Mouse (Mus musculus): ENCODE results near the gene Hltf.
"Not testable (repeated sequence)": the region's sequence is repeated elsewhere in the genome, so short reads cannot be mapped to it uniquely, and the experiment has no call there.

The Hltf gene

GRCm38 (mm10) chr3:20057306-20058196 is at the start of gene Hltf:
Gene Hltf, plus strand, starts transcription at chr3:20057811.
- DNase-seq (ENCODE audit: inconsistent age in 2 of 2, low spot score in 1 of 2) = peak; percentile 95 to 99

DNA sequence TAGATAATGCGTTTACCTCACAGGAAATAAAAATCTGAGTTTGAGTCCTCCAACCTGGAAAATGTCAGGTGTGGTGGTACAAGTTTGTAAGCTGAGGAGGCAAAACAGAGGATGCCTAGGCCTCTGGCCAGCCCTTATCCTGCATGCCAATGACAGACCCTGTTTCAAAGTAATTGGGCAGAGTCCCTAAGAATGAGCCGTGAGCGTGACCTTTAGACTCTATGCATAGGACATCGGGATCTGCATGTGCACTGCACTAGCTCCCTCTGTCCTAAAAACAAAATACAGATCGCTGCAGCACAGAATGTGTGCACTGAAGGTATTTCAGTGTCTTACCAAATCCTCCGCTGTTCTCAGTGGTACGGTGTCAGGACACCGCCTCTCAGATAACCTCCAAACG is 47.1 kb upstream of the Hltf start:
- DNase-seq (ENCODE audit: inconsistent age in 2 of 2, low spot score in 1 of 2) = no peak

DNA sequence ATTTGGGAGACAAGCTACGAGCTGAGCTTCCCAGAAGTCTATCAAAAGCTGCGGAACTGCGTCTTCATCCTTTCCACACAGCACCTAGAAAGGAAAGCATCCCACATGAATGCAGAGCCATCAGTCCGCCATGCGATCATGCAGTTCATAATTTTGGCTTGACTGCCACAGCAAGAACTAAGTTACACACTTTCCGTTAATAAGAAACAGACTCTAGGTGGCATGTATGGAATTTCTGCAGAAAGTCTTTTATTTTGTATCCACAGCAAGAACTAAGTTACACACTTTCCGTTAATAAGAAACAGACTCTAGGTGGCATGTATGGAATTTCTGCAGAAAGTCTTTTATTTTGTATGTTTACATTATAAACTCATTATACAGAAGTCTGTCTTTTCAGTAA is 46.7 kb upstream of the Hltf start:
- DNase-seq (ENCODE audit: inconsistent age in 2 of 2, low spot score in 1 of 2) = not testable (repeated sequence)

- no peak for DNase-seq (ENCODE audit: inconsistent age in 2 of 2, low spot score in 1 of 2)
Observed at GRCm38 (mm10) chr3:20014454-20014853, 43.2 kb upstream of the Hltf start.

DNA sequence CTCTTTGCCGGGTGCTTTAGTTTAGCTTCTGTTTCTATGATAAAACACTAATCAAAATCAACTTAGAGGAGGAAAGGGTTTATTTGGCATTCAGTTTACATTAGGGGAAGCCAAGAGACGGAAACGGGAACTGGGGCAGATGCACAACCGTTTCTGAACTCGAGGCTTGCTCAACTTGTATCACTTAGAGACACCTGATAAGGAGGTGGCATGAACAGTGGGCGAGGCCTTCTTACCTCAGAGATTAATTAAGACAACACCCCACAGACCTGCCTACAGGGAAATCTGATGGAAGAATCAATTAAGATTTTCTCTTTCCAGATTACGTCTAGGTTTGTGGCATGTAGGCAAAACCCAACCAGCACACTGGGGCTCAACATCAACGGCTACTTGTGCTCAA is 39.5 kb upstream of the Hltf start:
- DNase-seq (ENCODE audit: inconsistent age in 2 of 2, low spot score in 1 of 2) = no peak

GRCm38 (mm10) chr3:20023832-20024231 is 33.8 kb upstream of the Hltf start:
- no peak for DNase-seq (ENCODE audit: inconsistent age in 2 of 2, low spot score in 1 of 2)

GRCm38 (mm10) chr3:20026481-20026880 is 31.1 kb upstream of the Hltf start:
- DNase-seq (ENCODE audit: inconsistent age in 2 of 2, low spot score in 1 of 2) = no peak

GRCm38 (mm10) chr3:20026996-20027689 is 30.5 kb upstream of the Hltf start:
- no peak for DNase-seq (ENCODE audit: inconsistent age in 2 of 2, low spot score in 1 of 2)

DNA sequence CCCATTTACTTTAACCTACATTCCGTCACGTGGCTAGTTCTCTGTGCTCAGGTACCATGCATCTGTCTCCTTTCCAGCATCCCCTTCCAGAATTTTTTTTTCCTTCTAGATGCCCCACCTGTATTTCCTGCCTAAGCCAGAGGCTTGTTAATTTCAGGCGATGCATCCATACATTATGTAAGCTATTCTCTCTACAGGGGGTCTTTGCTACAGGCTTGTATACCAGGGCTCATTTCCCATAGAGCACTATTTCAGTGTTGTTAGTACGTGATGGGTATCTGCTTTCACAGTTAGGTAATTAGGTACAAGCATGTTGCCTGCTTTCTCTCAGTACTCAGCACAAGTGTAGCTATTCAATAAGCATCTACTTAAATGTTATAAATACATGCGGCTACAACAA is 29.8 kb upstream of the Hltf start:
- no peak for DNase-seq (ENCODE audit: inconsistent age in 2 of 2, low spot score in 1 of 2)

DNA sequence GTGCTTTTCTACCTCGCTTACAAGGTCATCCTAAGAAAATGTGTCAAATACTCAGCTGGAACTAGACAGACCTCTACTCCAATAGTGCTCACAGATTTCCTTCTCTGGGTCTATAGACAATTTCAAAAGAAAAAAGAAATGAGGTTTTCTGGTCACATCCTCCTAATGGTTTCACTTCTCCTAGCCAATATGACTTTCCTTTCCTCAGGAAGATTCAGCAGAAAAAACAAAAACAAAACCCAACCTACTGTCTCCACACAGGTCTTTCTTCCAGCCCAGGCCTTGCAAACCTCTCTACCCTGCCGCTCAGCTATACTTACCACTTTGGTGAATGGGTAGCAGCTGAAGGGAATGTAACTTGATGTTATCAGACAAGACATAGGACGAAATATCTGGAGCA is 29.0 kb upstream of the Hltf start:
- no peak for DNase-seq (ENCODE audit: inconsistent age in 2 of 2, low spot score in 1 of 2)

DNA sequence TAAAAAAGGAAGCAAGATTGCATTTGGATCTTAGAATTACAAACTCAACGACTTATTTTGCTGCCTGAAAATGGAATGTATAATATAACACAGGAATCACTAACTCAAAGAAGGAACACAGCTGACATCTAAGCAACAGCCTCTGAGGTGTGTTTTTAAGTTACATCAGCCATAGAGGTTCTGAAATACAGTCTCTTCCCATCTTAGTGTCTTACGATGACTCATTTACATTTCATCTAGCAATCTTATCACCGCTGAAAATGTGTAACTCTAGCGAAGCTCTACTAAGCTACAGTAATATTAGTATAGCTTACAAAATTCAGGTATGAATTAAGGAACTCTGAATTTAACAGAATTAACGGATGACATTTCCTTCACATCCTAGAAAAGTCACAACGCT is 26.8 kb upstream of the Hltf start:
- no peak for DNase-seq (ENCODE audit: inconsistent age in 2 of 2, low spot score in 1 of 2)

DNA sequence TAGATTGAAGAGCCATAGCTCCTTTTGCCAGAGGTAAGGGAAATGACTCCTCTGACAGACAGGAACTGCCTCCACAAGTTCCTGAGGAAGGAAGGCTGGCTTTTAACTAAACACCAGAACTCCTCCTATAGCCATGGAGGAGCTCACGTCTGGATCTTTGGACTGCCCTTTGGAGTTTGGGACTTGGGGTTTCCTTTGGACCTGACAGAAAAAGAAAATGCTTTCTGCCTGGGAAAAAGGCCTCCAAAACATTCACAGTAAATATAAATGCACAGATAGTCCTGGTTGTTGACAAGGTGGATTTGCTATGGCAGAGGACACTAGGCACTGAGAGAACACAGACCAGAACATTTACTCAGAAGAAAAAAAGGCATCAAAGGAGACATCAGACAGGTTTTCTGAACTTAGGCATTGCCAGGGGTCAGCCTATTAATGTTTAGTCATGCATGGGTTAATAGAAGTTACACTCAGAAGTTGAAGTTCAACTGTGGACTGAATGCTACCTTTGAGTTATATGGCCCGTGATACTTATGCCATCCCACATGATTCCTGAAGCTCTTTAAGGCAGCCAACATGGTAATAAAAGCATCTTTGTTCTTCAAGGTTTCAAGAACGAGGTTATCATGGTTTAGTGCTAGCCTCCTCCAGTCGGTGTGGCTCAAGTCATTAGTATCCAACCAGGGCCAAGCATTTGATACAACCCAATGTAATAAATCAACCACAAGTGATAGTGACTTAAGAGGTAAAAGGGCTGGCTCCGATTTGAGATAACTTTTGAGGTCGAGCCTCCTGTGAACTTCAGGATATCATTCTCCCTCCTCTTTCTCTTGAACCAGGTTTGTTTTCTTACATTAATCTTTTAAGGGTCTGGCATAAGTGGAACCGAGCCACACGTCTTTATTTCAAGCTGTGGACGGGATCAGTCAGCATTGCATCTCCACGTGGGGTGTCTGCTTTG is 23.6 kb upstream of the Hltf start:
- DNase-seq (ENCODE audit: inconsistent age in 2 of 2, low spot score in 1 of 2) = peak in 1 of 2 experiments; percentile 30

DNA sequence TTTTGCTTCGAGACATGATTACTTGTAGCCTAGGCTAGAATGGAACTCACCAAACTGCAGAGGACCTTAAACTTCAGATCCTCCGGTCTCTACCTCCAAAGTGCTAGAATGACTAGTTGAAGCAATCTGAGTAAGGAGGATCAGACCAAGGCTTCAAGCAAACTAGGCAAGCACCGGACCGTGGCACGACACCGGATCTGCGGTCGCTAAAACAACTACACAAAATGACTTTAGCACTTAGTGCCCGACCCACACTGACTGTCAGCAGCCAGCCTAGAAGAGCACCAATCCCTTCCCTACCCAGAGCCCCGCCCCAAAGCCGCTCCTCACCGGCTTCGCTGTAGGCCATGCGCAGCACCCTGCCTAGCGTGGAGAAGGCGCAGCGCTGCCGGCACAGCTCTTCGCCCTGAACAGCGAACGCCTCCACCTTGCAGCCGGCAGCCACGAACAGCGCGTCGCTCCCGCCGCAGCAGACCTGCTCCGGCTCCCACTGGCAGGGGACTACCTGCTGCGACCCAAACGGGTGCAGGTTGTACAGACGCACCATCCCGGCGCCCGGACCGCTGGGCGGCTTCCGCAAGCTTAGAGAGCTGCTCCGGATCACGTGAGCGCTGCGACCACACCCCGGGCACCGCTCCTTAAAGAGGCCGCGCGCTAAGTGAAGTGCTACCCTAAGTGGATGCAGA is 22.7 kb upstream of the Hltf start, which contains the start of gene Hps3:
Hps3 (minus strand) TSS at position 597 of the 686 bp plus-strand sequence.
- peak; percentile 90 to 96 for DNase-seq (ENCODE audit: inconsistent age in 2 of 2, low spot score in 1 of 2)

DNA sequence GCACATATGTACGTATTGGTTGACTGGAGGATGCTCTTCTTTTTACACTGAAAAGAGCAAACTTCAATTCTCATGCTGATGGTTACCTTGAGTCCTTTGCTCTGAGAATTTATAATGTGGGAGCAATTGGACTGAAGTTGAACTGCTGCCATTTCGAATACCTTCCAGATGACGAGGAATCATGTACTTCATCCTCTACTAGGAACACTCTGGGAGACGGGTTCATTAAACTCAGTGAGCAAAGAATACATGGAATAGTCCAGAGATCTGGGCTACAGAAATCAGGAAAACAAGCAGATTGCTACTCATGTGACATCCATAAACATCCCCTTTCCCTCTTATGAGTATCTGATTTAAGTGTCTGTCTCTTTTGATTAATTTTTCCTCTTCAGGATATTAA is 21.5 kb upstream of the Hltf start:
- DNase-seq (ENCODE audit: inconsistent age in 2 of 2, low spot score in 1 of 2) = no peak

GRCm38 (mm10) chr3:20041461-20041860 is 16.1 kb upstream of the Hltf start:
- not testable (repeated sequence) for DNase-seq (ENCODE audit: inconsistent age in 2 of 2, low spot score in 1 of 2)

DNA sequence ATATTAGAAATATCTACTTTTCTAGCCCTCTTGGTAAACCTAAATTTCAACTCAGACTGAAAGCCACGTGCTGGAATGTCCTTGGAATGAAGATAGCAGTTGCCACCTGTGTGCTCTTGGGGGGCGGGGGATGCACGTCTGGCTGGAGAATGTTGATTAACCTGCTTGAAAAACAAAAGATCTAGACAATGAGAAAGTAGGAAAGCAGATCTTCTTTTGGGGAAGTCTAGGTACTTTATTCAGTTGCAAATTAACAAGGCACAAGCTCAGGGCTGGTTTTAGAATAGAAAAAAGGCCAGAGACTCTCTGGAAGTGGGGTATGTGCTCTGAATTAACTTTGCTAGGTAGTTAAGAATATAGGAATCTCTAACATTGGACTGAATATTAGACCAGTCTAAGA is 12.9 kb upstream of the Hltf start:
- DNase-seq (ENCODE audit: inconsistent age in 2 of 2, low spot score in 1 of 2) = not testable (repeated sequence)

DNA sequence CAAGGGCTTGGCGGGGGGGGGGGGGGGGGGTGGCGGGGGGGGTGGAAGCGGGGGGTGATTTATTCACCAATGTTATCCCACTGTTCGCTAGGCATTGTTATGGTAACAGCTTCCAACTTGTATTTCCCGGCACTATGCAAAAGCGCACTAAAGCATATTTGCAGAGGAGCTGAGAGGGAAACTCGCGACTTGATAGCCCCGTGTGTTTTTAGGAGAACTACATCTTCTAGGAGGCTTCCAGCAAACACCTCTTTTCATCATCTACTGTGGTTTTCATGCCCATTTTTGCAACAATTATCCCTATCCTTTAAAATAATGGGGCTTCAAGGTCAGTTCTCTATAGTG is 558 bp downstream of the Hltf start:
- no peak for DNase-seq (ENCODE audit: inconsistent age in 2 of 2, low spot score in 1 of 2)

- DNase-seq (ENCODE audit: inconsistent age in 2 of 2, low spot score in 1 of 2) = peak; percentile 16 to 42
Observed at GRCm38 (mm10) chr3:20076145-20077053, 18.8 kb downstream of the Hltf start.

- no peak for DNase-seq (ENCODE audit: inconsistent age in 2 of 2, low spot score in 1 of 2)
Observed at GRCm38 (mm10) chr3:20082161-20082560, 24.6 kb downstream of the Hltf start.

DNA sequence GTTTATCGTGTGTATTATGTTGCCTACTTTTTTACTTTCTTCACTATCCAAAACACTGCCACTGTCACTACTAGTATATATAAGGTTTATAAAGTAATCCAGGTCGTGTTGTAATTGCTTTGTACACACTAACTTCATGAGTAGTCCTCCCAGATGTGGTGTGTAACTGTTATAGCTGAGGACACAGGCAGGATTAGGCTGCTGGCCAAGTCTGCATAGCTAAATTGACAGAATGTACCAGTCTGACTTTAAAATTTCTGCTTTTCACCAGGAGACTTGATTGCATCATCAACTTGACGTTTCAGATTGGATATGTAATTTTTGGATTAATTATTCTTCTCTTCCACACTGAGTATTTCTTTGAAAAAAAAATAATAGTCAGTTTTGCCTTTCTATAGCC is 46.2 kb downstream of the Hltf start:
- DNase-seq (ENCODE audit: inconsistent age in 2 of 2, low spot score in 1 of 2) = no peak
